Mouse (Mus musculus) hindbrain, embryonic 11.5 days (tissue): Measurements from ENCODE around the gene Kctd21. TPM values are rescaled to one million over a fixed set of nuclear protein-coding genes. Genes with fewer than 3 reads are reported as not detected.

Experiments
- ATAC-seq: fragments of 200-750 bp; cut with Nextera tagmentation; 2 replicates; pipeline ENCODE4 v1.8.0; 2017; ENCODE audit warnings: mild to moderate bottlenecking, moderate TSS enrichment, moderate library complexity; ENCODE audit not compliant: low FRiP score
- DNase-seq: peaks from one replicate; pipeline ENCODE4 v3.0.0-alpha.2; 2015; ENCODE audit warnings: low spot score
- H3K27ac ChIP-seq: fragments of 300-500 bp; sonication (generic); 2 replicates; pipeline ENCODE4 v1.5.1; 2014; ENCODE audit warnings: mild to moderate bottlenecking, low read depth, low read length
- H3K27me3 ChIP-seq: fragments of 300-500 bp; sonication (generic); 2 replicates; pipeline ENCODE4 v1.6.1; 2014; ENCODE audit warnings: mild to moderate bottlenecking, low read length, moderate library complexity, mixed read lengths; ENCODE audit not compliant: control insufficient read depth, insufficient read depth
- H3K36me3 ChIP-seq: fragments of 300-500 bp; sonication (generic); 2 replicates; pipeline ENCODE4 v1.6.1; 2014; ENCODE audit warnings: mild to moderate bottlenecking, low read length, moderate library complexity, mixed read lengths; ENCODE audit not compliant: control insufficient read depth, insufficient read depth
- H3K4me1 ChIP-seq: fragments of 300-500 bp; sonication (generic); replicated peaks from 2 replicates; pipeline ENCODE4 v1.6.1; 2014; ENCODE audit warnings: low read length, mixed read lengths; ENCODE audit not compliant: control insufficient read depth, insufficient read depth
- H3K4me2 ChIP-seq: fragments of 300-500 bp; sonication (generic); replicated peaks from 2 replicates; pipeline ENCODE4 v1.6.1; 2014; ENCODE audit warnings: mild to moderate bottlenecking, low read depth, low read length
- H3K4me3 ChIP-seq: fragments of 300-500 bp; sonication (generic); 2 replicates; pipeline ENCODE4 v1.5.1; 2014; ENCODE audit warnings: low read depth, low read length
- H3K9ac ChIP-seq: fragments of 300-500 bp; sonication (generic); 2 replicates; pipeline ENCODE4 v1.6.1; 2014; ENCODE audit warnings: low read depth, low read length
- H3K9me3 ChIP-seq: fragments of 300-500 bp; sonication (generic); 2 replicates; pipeline ENCODE4 v1.6.1; 2016; ENCODE audit warnings: low read length; ENCODE audit not compliant: control insufficient read depth
- WGBS: fragments of 180-500 bp; shearing (Covaris S2); extraction: QIAGEN DNeasy Blood & Tissue Kit; methylation state at CpG from one replicate; pipeline ENCODE4 v1.1.7; 2014; 5-methylcytosine and 5-hydroxymethylcytosine counted together
- polyA plus RNA-seq: library from polyadenylated mRNA; unstranded; fragments of >200 nt; fragmentation: Nextera tagmentation; extraction: Ambion mirVana; gene quantifications from 2 replicates; pipeline ENCODE4 v1.2.1, GENCODE M21; 2014

Kctd21 gene
- polyA plus RNA-seq, 1 experiment from 2014 or later: 6.8 TPM

GRCm38 (mm10) chr7:97328891-97329588, 3.1 kb upstream of the Kctd21 start:
- no peak overlapping the region for H3K4me3 ChIP-seq
- H3K4me1 ChIP-seq: no peaks in the 10 kb centered on the region; the same call in 1 of the 2 replicates
- no peak overlapping the region for H3K27ac ChIP-seq
- H3K27me3 ChIP-seq: peaks cover 17% of the 10 kb centered on the region
- H3K4me2 ChIP-seq: no peak overlapping the region
- no peak for ATAC-seq
- 80% methylated on average over 13 of the region's 13 CpGs for WGBS
- DNase-seq: no peak
- no peak overlapping the region for H3K9ac ChIP-seq
- no peaks in the 10 kb centered on the region for H3K36me3 ChIP-seq
- H3K9me3 ChIP-seq: no peaks in the 10 kb centered on the region

GRCm38 (mm10) chr7:97329676-97330075, 2.5 kb upstream of the Kctd21 start:
- DNase-seq: no peak
- no peak overlapping the region for H3K4me2 ChIP-seq
- H3K27ac ChIP-seq: no peak overlapping the region
- WGBS: 89% methylated on average over 3 of the region's 3 CpGs
- no peak overlapping the region for H3K4me3 ChIP-seq
- H3K9me3 ChIP-seq: no peaks in the 10 kb centered on the region
- H3K4me1 ChIP-seq: no peaks in the 10 kb centered on the region; the same call in 1 of the 2 replicates
- ATAC-seq: no peak
- no peaks in the 10 kb centered on the region for H3K36me3 ChIP-seq
- H3K27me3 ChIP-seq: peaks cover 17% of the 10 kb centered on the region
- no peak overlapping the region for H3K9ac ChIP-seq

GRCm38 (mm10) chr7:97330931-97331645, 1.0 kb upstream of the Kctd21 start:
- Histone ChIP-seq H3K27ac (no peak overlapping the region), H3K4me3 (peak overlapping the region; percentile 81), H3K4me1 (no peaks in the 10 kb centered on the region), H3K4me2 (peak overlapping the region; percentile 71), H3K9ac (peak overlapping the region; percentile 64), H3K27me3 (peaks cover 6% of the 10 kb centered on the region), H3K36me3 (no peaks in the 10 kb centered on the region), H3K9me3 (no peaks in the 10 kb centered on the region)
- WGBS: 69% methylated on average over 11 of the region's 11 CpGs
- DNase-seq (no peak), ATAC-seq (no peak)

- H3K27me3 ChIP-seq: no peaks in the 10 kb centered on the region
- no peak overlapping the region for H3K27ac ChIP-seq
- ATAC-seq (no peak), DNase-seq (no peak)
- 10% methylated on average over 9 of the region's 9 CpGs for WGBS
- H3K4me3 ChIP-seq: peak overlapping the region; percentile 81
- H3K4me1 ChIP-seq: no peaks in the 10 kb centered on the region
- no peaks in the 10 kb centered on the region for H3K9me3 ChIP-seq
- H3K9ac ChIP-seq: peak overlapping the region; percentile 75
- peak overlapping the region; percentile 71 for H3K4me2 ChIP-seq
- no peaks in the 10 kb centered on the region for H3K36me3 ChIP-seq
Measured at GRCm38 (mm10) chr7:97332667-97333041, 527 bp downstream of the Kctd21 start.

GRCm38 (mm10) chr7:97333113-97333898, 1.2 kb downstream of the Kctd21 start:
- Histone ChIP-seq H3K4me1 (no peaks in the 10 kb centered on the region), H3K9me3 (no peaks in the 10 kb centered on the region), H3K27ac (no peak overlapping the region), H3K9ac (peak overlapping the region; percentile 75; the same call in 1 of the 2 replicates), H3K27me3 (no peaks in the 10 kb centered on the region), H3K36me3 (no peaks in the 10 kb centered on the region), H3K4me3 (no peak overlapping the region), H3K4me2 (peak overlapping the region; percentile 71; the same call in 1 of the 2 replicates)
- ATAC-seq: no peak
- no peak for DNase-seq
- WGBS: 85% methylated on average over 6 of the region's 6 CpGs

GRCm38 (mm10) chr7:97334406-97334805, 2.3 kb downstream of the Kctd21 start:
- Histone ChIP-seq H3K36me3 (no peaks in the 10 kb centered on the region), H3K4me3 (no peak overlapping the region), H3K27ac (no peak overlapping the region), H3K4me2 (no peak overlapping the region), H3K4me1 (no peaks in the 10 kb centered on the region), H3K9ac (no peak overlapping the region), H3K9me3 (no peaks in the 10 kb centered on the region), H3K27me3 (no peaks in the 10 kb centered on the region)
- 85% methylated on average over 2 of the region's 2 CpGs for WGBS
- no peak for ATAC-seq
- no peak for DNase-seq

- no peak for DNase-seq
- no peak overlapping the region for H3K4me2 ChIP-seq
- H3K4me3 ChIP-seq: no peak overlapping the region
- no peak overlapping the region for H3K27ac ChIP-seq
- H3K4me1 ChIP-seq: no peaks in the 10 kb centered on the region
- H3K9me3 ChIP-seq: no peaks in the 10 kb centered on the region
- no peaks in the 10 kb centered on the region for H3K27me3 ChIP-seq
- H3K36me3 ChIP-seq: no peaks in the 10 kb centered on the region
- ATAC-seq: no peak
- no peak overlapping the region for H3K9ac ChIP-seq
- WGBS: 85% methylated on average over 1 of the region's 1 CpGs
Measured at GRCm38 (mm10) chr7:97336678-97337077, 4.6 kb downstream of the Kctd21 start.

GRCm38 (mm10) chr7:97338593-97338992, 6.5 kb downstream of the Kctd21 start:
- Histone ChIP-seq H3K36me3 (no peaks in the 10 kb centered on the region), H3K9me3 (no peaks in the 10 kb centered on the region), H3K4me3 (no peak overlapping the region), H3K27me3 (no peaks in the 10 kb centered on the region), H3K4me2 (no peak overlapping the region), H3K27ac (no peak overlapping the region), H3K4me1 (no peaks in the 10 kb centered on the region), H3K9ac (no peak overlapping the region)
- WGBS: 91% methylated on average over 4 of the region's 4 CpGs
- no peak for ATAC-seq
- DNase-seq: no peak
